Mouse (Mus musculus) liver, embryonic 16.5 days (tissue): Measurements from ENCODE around the gene Negr1. TPM values are rescaled to one million over a fixed set of nuclear protein-coding genes. Genes with fewer than 3 reads are reported as not detected.

Experiments
- ATAC-seq: fragments of 200-750 bp; cut with Nextera tagmentation; 2 replicates; pipeline ENCODE4 v1.8.0; 2017; ENCODE audit warnings: low read depth, mild to moderate bottlenecking, moderate number of reproducible peaks, moderate library complexity
- H3K27ac ChIP-seq: fragments of 300-500 bp; sonication (generic); 2 replicates; pipeline ENCODE4 v1.5.1; 2014; ENCODE audit warnings: mild to moderate bottlenecking, low read length
- H3K27me3 ChIP-seq: fragments of 300-500 bp; sonication (generic); 2 replicates; pipeline ENCODE4 v1.6.1; 2014; ENCODE audit warnings: low read depth, low read length, mixed read lengths; ENCODE audit not compliant: control insufficient read depth, insufficient read depth
- H3K36me3 ChIP-seq: fragments of 300-500 bp; sonication (generic); 2 replicates; pipeline ENCODE4 v1.6.1; 2014; ENCODE audit warnings: mild to moderate bottlenecking; ENCODE audit not compliant: control insufficient read depth, insufficient read depth
- H3K4me1 ChIP-seq: fragments of 300-500 bp; sonication (generic); 2 replicates; pipeline ENCODE4 v1.6.1; 2014; ENCODE audit warnings: low read depth, low read length, mixed read lengths; ENCODE audit not compliant: control insufficient read depth
- H3K4me2 ChIP-seq: fragments of 300-500 bp; sonication (generic); 2 replicates; pipeline ENCODE4 v1.6.1; 2014; ENCODE audit warnings: low read depth, low read length, mixed read lengths
- H3K4me3 ChIP-seq: fragments of 300-500 bp; sonication (generic); 2 replicates; pipeline ENCODE4 v1.5.1; 2014; ENCODE audit warnings: low read depth, mild to moderate bottlenecking, low read length
- H3K9ac ChIP-seq: fragments of 300-500 bp; sonication (generic); 2 replicates; pipeline ENCODE4 v1.6.1; 2014; ENCODE audit warnings: low read depth, low read length
- H3K9me3 ChIP-seq: fragments of 300-500 bp; sonication (generic); replicated peaks from 2 replicates; pipeline ENCODE4 v1.6.1; 2016; ENCODE audit warnings: low read length; ENCODE audit not compliant: control insufficient read depth
- WGBS: fragments of 180-500 bp; shearing (Covaris S2); extraction: QIAGEN DNeasy Blood & Tissue Kit; methylation state at CpG from one replicate; pipeline ENCODE4 v1.1.7; 2014; ENCODE audit not compliant: insufficient replicate concordance; 5-methylcytosine and 5-hydroxymethylcytosine counted together
- polyA plus RNA-seq: library from polyadenylated mRNA; unstranded; fragments of >200 nt; fragmentation: Nextera tagmentation; extraction: Ambion mirVana; gene quantifications from 2 replicates; pipeline ENCODE4 v1.2.1, GENCODE M21; 2015

The Negr1 gene
- polyA plus RNA-seq, 1 experiment from 2014 or later = 0.04 TPM

- Histone ChIP-seq H3K27ac (no peak overlapping the region), H3K9me3 (no peaks in the 10 kb centered on the region), H3K36me3 (no peaks in the 10 kb centered on the region), H3K4me1 (no peaks in the 10 kb centered on the region), H3K27me3 (no peaks in the 10 kb centered on the region), H3K4me2 (no peak overlapping the region), H3K9ac (no peak overlapping the region), H3K4me3 (no peak overlapping the region)
- no peak for ATAC-seq
- whole genome bisulfite sequencing = 40% methylated on average over 4 of the region's 4 CpGs
Measured at GRCm38 (mm10) chr3:156895322-156895721, 333.7 kb downstream of the Negr1 start.

- 50% methylated on average over 4 of the region's 4 CpGs for WGBS
- Histone ChIP-seq H3K9ac (no peak overlapping the region), H3K27me3 (no peaks in the 10 kb centered on the region), H3K4me1 (no peaks in the 10 kb centered on the region), H3K27ac (no peak overlapping the region), H3K36me3 (no peaks in the 10 kb centered on the region), H3K4me3 (no peak overlapping the region), H3K9me3 (no peaks in the 10 kb centered on the region), H3K4me2 (no peak overlapping the region)
- ATAC-seq = no peak
Measured at GRCm38 (mm10) chr3:156896106-156896505, 334.5 kb downstream of the Negr1 start.

GRCm38 (mm10) chr3:156896552-156896951 is 335.0 kb downstream of the Negr1 start:
- no peak for ATAC-seq
- H3K4me3 ChIP-seq = no peak overlapping the region
- no peaks in the 10 kb centered on the region for H3K9me3 ChIP-seq
- no peaks in the 10 kb centered on the region for H3K36me3 ChIP-seq
- no peaks in the 10 kb centered on the region for H3K4me1 ChIP-seq
- no peak overlapping the region for H3K9ac ChIP-seq
- no peak overlapping the region for H3K27ac ChIP-seq
- H3K4me2 ChIP-seq = no peak overlapping the region
- H3K27me3 ChIP-seq = no peaks in the 10 kb centered on the region
- WGBS = 38% methylated on average over 1 of the region's 1 CpGs

- Histone ChIP-seq H3K4me1 (no peaks in the 10 kb centered on the region), H3K9ac (no peak overlapping the region), H3K4me3 (no peak overlapping the region), H3K4me2 (no peak overlapping the region), H3K9me3 (no peaks in the 10 kb centered on the region), H3K27ac (no peak overlapping the region), H3K36me3 (no peaks in the 10 kb centered on the region), H3K27me3 (no peaks in the 10 kb centered on the region)
- 65% methylated on average over 3 of the region's 3 CpGs for WGBS
- no peak for ATAC-seq
Measured at GRCm38 (mm10) chr3:156901140-156901539, 339.5 kb downstream of the Negr1 start.

GRCm38 (mm10) chr3:156903925-156904576 is 342.5 kb downstream of the Negr1 start:
- ATAC-seq = no peak
- Histone ChIP-seq H3K4me1 (no peaks in the 10 kb centered on the region), H3K27me3 (no peaks in the 10 kb centered on the region), H3K36me3 (no peaks in the 10 kb centered on the region), H3K9ac (no peak overlapping the region), H3K27ac (no peak overlapping the region), H3K9me3 (no peaks in the 10 kb centered on the region), H3K4me3 (no peak overlapping the region), H3K4me2 (no peak overlapping the region)
- WGBS = 65% methylated on average over 9 of the region's 9 CpGs

GRCm38 (mm10) chr3:156912816-156913215 is 351.2 kb downstream of the Negr1 start:
- Histone ChIP-seq H3K36me3 (no peaks in the 10 kb centered on the region), H3K27me3 (no peaks in the 10 kb centered on the region), H3K4me1 (no peaks in the 10 kb centered on the region), H3K4me2 (no peak overlapping the region), H3K9ac (no peak overlapping the region), H3K27ac (no peak overlapping the region), H3K9me3 (no peaks in the 10 kb centered on the region), H3K4me3 (no peak overlapping the region)
- ATAC-seq = no peak
- 64% methylated on average over 3 of the region's 3 CpGs for WGBS

- Histone ChIP-seq H3K9ac (no peak overlapping the region), H3K9me3 (no peaks in the 10 kb centered on the region), H3K27me3 (no peaks in the 10 kb centered on the region), H3K4me3 (no peak overlapping the region), H3K27ac (no peak overlapping the region), H3K4me1 (no peaks in the 10 kb centered on the region), H3K36me3 (no peaks in the 10 kb centered on the region), H3K4me2 (no peak overlapping the region)
- no peak for ATAC-seq
Measured at GRCm38 (mm10) chr3:156921369-156921768, 359.8 kb downstream of the Negr1 start.

GRCm38 (mm10) chr3:156923159-156923558 is 361.6 kb downstream of the Negr1 start:
- no peaks in the 10 kb centered on the region for H3K36me3 ChIP-seq
- no peak overlapping the region for H3K4me3 ChIP-seq
- H3K4me1 ChIP-seq = no peaks in the 10 kb centered on the region
- no peaks in the 10 kb centered on the region for H3K27me3 ChIP-seq
- H3K4me2 ChIP-seq = no peak overlapping the region
- WGBS = 65% methylated on average over 1 of the region's 1 CpGs
- no peak overlapping the region for H3K27ac ChIP-seq
- H3K9ac ChIP-seq = no peak overlapping the region
- H3K9me3 ChIP-seq = no peaks in the 10 kb centered on the region
- no peak for ATAC-seq

GRCm38 (mm10) chr3:156925102-156925501 is 363.5 kb downstream of the Negr1 start:
- Histone ChIP-seq H3K9ac (no peak overlapping the region), H3K9me3 (no peaks in the 10 kb centered on the region), H3K4me2 (no peak overlapping the region), H3K4me3 (no peak overlapping the region), H3K27me3 (no peaks in the 10 kb centered on the region), H3K4me1 (no peaks in the 10 kb centered on the region), H3K36me3 (no peaks in the 10 kb centered on the region), H3K27ac (no peak overlapping the region)
- no peak for ATAC-seq
- 63% methylated on average over 5 of the region's 5 CpGs for WGBS
